Mouse (Mus musculus) spleen, postnatal 4 days (tissue): ENCODE measurements around the gene St3gal2.
"Not testable (repeated sequence)": the region's sequence is repeated elsewhere in the genome, so short reads cannot be mapped to it uniquely, and the experiment has no call there.

ENCODE experiments used
- DNase-seq, 2 experiments: peaks; one replicate each; pipeline ENCODE4 v3.0.0; 2022; ENCODE audit warnings: low spot score in 2 of 2

Gene St3gal2

GRCm38 (mm10) chr8:110919341-110920031 lies at the start of gene St3gal2:
Gene St3gal2, plus strand, starts transcription at chr8:110919922.
- peak; percentile 80 to 88 for DNase-seq

DNA sequence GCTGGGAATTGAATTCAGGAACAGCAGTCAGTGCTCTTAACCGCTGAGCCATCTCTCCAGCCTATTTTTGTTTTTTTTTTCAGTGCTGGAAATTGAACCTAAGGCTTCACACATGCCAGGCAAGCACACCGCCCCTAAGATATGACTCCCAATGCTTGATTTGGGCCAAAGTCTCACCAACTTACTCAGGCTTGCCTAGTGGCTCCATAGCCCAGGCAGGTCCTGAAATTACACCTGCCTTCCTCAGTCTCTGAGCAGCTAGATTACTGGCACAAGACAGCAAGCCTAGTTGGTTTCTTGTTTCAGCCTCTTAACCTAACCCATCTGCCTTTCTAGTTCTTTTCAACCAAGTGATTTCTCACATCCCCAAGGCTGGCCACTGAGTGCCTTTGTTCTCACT lies 49.2 kb upstream of the St3gal2 start:
- no peak for DNase-seq

DNA sequence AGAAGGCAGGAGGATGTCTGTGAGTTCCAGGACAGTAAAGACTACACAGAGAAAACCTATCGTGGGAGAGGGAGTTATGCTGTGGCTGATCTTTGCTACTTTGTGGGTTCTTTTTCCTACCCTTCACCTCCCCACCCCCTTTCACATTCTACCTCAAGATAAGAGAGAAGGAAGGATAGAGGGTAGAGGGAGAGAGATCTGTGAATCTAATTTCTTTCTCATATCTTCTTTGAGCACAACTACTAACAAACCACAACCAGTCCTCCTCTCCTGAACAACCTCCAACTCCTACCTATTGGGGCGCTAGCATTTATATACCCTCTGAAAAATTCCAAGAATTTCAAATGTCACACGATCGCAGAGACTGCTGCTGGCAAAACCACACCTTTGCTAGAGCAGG lies 41.9 kb upstream of the St3gal2 start:
- no peak for DNase-seq

- DNase-seq, result no peak
These were observed 37.9 kb upstream of the St3gal2 start for GRCm38 (mm10) chr8:110881741-110882310.

- DNase-seq, result no peak
These were observed 35.9 kb upstream of the St3gal2 start for GRCm38 (mm10) chr8:110883824-110884223.

- DNase-seq, result no peak
These were observed 33.1 kb upstream of the St3gal2 start for GRCm38 (mm10) chr8:110886634-110887033.

DNA sequence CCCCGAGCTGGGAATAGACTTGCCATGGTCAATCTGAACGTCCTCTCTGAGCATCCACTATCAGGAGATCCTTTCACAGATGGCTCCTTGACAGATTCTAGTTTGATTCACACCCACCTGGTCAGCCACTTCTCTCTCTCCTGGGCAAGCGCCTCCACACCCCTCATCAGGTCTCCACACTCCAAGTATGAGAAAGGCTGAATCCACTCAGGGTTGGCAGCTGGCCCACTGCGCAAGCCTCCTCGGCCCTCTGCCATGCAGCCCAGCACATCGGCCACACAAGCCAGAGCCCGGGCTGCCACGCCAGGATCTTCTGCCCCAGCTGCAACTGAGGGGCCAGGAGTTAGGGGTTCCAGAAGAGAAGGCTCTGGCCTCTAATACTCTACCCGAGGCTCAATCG lies 32.2 kb upstream of the St3gal2 start:
- no peak for DNase-seq

- DNase-seq, result no peak
These were observed 31.3 kb upstream of the St3gal2 start for GRCm38 (mm10) chr8:110888441-110888840.

- DNase-seq, result no peak
These were observed 30.9 kb upstream of the St3gal2 start for GRCm38 (mm10) chr8:110888860-110889259.

GRCm38 (mm10) chr8:110889904-110890470 lies 29.7 kb upstream of the St3gal2 start:
- DNase-seq, result no peak

- no peak for DNase-seq
These were observed 27.7 kb upstream of the St3gal2 start for GRCm38 (mm10) chr8:110892040-110892439.

- DNase-seq, result no peak
These were observed 26.8 kb upstream of the St3gal2 start for GRCm38 (mm10) chr8:110892913-110893312.

DNA sequence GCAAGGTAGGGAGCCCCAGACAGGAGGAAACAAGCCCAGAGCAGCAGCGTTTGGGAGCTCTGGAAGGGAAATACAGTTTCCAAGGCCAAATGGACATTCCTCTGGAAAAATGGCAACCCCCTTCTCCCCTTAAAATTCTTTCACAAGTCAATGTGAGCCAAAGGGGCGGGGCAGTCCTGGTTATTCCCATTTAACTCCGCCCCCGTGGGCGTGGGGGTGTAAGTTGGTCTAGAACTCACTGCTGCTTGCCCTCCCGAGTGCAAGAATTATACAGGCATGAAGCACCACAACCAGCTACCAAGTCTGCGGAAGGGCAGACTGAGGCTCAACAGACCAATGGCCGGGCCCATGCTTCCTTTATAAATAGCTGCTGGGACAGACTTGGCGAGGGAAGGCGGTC lies 24.9 kb upstream of the St3gal2 start:
- no peak for DNase-seq

- DNase-seq, result no peak
These were observed 24.5 kb upstream of the St3gal2 start for GRCm38 (mm10) chr8:110895254-110895653.

DNA sequence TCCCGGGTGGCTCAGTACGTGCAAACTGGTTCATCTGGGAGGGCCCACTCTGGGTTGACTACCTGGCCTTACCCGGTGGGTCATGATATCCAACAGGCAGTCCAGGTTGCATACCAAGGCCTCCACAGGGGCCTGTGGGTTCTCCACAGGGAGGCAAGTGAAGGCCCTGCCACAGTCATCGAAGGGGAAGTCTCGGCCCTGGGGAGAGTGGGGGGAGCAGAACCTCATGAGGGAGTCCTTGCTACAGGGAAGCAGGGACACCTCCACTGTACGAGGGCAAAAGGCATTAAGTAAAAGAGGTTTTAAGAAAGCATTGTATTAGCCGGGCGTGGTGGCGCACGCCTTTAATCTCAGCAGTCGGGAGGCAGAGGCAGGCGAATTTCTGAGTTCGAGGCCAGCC lies 23.9 kb upstream of the St3gal2 start:
- no peak for DNase-seq

GRCm38 (mm10) chr8:110897495-110897894 lies 22.2 kb upstream of the St3gal2 start:
- no peak for DNase-seq

GRCm38 (mm10) chr8:110901056-110901455 lies 18.7 kb upstream of the St3gal2 start:
- DNase-seq, result no peak

DNA sequence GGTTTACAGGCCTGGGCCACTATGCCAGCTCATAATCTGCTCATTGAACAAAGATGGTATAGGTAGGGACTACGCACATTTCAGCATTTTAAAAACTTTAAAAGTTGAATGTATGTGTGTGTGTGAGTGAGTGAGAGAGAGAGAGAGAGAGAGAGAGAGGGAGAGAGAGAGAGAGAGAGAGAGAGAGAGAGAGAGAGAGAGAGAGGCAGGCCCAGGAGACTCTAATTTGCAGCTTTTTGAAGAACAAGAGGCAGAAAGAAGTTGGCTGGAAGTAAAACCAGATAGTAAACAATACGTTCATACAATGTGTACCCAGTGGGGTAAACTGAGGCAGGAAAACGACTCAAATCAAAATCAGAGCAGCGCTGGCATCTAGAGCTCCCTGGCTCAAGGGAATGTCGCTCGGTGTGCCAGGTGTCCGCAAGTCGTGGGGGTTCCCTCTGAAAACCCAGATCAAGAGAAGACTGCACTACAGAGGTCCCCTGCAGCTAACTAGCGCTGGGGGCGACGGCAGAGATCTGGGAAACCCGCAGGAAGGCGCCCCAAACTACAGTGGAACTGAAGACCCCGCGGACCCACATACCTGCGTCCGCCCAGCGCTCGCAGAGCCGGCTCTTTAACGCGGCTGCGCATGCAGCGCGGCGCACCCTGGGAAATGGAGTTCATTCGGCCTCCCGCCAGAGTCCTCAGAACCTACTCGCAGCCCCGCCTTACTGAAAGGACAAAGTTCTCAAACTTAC lies 17.7 kb upstream of the St3gal2 start, which contains the start of gene Fuk:
TSS of gene Fuk (minus strand) at position 650 of the 740 bp plus-strand sequence.
- peak; percentile 78 to 91 for DNase-seq

DNA sequence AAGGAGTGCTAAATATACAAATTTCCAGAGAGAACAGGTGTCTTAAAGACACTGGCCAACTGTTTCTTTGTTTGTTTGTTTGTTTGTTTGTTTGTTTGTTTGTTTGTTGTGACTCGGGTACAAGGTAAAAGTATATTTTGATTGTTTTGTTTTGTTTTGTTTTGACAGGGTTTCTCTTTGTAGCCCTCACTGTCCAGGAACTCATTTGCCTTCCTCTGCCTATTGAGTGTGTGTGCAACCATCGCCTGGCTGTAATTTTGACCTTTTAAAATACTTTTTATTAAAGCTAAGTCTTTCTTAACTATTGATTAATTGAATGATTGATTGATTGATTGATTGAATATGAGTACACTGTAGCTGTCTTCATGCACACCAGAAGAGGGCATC lies 17.1 kb upstream of the St3gal2 start:
- no peak for DNase-seq

- DNase-seq, result no peak
These were observed 14.3 kb upstream of the St3gal2 start for GRCm38 (mm10) chr8:110905404-110905803.

GRCm38 (mm10) chr8:110906682-110907081 lies 13.0 kb upstream of the St3gal2 start:
- DNase-seq, result no peak

DNA sequence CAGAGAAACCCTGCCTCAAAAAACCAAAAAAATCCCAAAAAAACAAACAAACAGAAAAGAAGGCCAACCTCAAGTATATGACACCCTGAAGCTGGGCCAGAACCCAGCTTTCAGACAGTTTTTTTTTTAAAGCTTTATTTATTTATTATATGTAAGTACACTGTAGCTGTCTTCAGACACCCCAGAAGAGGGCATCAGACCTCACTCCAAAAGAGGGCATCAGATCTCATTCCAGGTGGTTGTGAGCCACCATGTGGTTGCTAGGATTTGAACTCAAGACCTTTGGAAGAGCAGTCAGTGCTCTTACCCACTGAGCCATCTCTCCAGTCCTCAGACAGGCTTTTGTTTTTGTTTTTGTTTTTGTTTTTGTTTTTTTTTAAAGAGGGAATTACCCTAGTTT lies 9.9 kb upstream of the St3gal2 start:
- not testable (repeated sequence) for DNase-seq
